Mouse (Mus musculus): ENCODE data around the gene Actn1.

DNA sequence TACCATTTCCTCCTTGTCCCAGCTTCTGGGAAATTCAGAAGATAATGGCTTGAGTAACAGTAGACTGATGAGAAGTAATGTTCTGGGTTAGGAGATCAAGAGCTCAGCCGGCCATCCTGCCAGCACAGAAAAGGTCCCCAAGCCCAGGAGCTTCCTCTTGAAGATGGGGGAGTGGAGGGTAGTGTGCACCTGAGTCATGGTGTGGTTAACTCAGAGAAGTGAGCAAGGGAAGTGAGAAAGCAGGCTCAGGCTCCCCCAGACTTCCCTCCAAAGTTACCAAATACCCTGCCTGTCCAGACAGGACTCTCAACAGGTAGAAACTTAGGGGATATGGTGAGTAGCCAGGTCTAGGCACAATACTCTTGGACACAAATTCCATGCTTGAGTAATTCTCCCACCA lies 24.9 kb downstream of the Actn1 start:
- TF ChIP-seq POLR2A (IDR thresholded peaks at IDR 0.05; ENCODE audit: borderline replicate concordance, extremely low read depth, low read depth, low read length) (no peak), CTCF (IDR thresholded peaks at IDR 0.05; ENCODE audit: insufficient read depth, low read length) (no peak)

All from lung, adult 2 months (tissue).